Mouse (Mus musculus): Measurements from ENCODE around the gene Ndufb6.
"Not testable (repeated sequence)": the region's sequence is repeated elsewhere in the genome, so short reads cannot be mapped to it uniquely, and the experiment has no call there.

Ndufb6 gene

GRCm38 (mm10) chr4:40279276-40279900 lies at the start of gene Ndufb6:
Gene Ndufb6 (minus strand): TSS chr4:40279421.
- peak; percentile 94 for DNase-seq

GRCm38 (mm10) chr4:40327161-40327560 lies 47.9 kb upstream of the Ndufb6 start:
- no peak for DNase-seq

- DNase-seq, result no peak
These were observed 45.4 kb upstream of the Ndufb6 start for GRCm38 (mm10) chr4:40324620-40325019.

DNA sequence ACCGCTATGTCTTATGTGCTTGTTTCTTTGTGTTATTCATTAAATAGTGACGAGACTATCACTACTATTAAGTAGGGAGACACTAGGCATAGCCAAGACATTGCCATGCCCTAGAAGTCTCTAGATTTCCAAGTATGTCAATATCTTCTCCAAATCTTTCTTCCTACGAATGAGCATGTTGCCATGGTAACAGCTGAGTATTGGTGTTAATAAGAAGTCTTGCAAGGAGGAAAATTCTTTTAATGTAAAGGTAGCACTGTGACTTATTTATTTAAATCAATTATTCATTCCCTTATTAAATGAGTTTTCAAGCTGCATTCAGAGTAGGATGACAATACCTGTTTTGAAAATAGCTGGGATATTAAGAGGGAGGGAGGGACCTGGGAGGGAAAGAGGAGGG lies 38.2 kb upstream of the Ndufb6 start:
- no peak for DNase-seq

GRCm38 (mm10) chr4:40313026-40313425 lies 33.8 kb upstream of the Ndufb6 start:
- no peak for DNase-seq

DNA sequence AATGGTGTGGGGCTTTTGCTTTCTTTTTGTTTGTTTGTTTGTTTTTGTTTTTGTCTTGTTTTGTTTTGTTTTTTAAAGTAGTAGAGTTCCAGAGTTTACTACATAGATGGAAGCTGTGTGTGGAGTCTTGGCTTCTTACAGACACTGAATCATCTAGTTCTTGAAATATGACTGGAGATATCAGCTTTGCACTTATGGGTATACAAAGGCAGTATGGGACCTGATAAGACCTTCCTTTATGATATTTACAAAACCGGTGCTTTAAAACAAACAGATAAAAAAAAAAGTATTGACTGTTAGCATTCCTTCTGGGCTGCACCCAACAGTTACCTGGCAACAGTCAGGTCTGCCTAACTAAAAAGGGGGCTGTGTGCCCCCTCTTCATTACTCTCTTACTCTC lies 33.0 kb upstream of the Ndufb6 start:
- DNase-seq, result no peak

- DNase-seq, result no peak
These were observed 31.7 kb upstream of the Ndufb6 start for GRCm38 (mm10) chr4:40310796-40311383.

DNA sequence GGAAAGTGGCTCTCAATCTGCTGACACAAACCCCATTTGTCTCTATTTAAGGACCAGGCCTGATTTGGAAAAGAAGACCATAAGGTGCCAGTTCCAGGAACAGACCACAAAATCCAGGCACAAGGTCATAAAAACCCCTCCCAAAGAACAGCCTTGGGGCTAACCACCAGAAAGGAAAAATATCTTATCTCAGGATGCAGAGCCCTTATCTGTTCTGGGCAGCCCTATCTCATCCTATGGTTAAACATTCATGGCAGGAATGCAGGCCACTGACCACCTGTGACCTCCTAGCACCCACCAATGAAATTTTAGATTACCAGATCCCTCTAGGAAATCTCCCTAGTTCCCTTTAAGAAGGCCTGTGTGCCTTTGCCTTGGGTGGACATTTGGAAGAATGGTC lies 30.5 kb upstream of the Ndufb6 start:
- no peak for DNase-seq

GRCm38 (mm10) chr4:40302445-40303125 lies 23.4 kb upstream of the Ndufb6 start:
- DNase-seq, result no peak

- peak; percentile 60 for DNase-seq
These were observed 22.0 kb upstream of the Ndufb6 start for GRCm38 (mm10) chr4:40301076-40301789.

DNA sequence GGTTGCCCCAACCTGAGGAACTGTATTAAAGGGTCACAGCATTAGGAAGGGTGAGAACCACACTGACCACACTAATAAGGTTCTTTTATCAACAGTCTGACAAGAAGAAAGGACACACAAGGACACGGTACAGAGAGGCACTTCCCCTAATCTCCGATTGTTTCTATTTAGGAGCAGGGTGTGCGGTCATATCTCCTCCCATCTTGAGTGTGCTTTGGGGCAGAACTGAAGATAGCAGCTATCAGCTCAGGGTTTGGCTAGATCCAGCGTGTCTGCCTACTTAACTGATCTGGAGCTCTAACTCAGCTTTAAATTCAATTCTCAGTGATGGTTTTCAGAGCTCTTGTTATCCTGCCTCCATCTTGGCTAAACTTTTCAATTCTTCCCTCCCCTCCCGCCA lies 19.9 kb upstream of the Ndufb6 start:
- DNase-seq, result no peak

DNA sequence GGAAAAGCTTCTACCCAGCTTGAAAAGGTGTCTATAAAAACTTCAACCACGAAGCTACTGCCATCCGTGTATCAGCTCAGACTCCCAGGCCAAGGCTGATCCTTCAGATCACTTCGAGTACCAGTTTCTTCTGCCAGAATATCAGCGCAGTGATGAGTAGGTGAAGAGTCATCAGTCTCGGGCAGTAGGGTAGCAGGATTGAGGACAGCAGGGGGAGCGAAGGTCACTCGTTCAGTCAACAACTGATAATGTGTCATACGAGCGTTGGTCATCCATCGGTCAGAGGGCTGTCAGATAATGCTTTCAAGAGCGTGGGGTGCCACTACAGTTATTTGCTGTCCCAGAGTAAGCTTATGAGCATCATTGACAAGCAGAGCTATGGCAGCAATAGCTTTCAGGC lies 12.3 kb upstream of the Ndufb6 start:
- DNase-seq, result not testable (repeated sequence)

DNA sequence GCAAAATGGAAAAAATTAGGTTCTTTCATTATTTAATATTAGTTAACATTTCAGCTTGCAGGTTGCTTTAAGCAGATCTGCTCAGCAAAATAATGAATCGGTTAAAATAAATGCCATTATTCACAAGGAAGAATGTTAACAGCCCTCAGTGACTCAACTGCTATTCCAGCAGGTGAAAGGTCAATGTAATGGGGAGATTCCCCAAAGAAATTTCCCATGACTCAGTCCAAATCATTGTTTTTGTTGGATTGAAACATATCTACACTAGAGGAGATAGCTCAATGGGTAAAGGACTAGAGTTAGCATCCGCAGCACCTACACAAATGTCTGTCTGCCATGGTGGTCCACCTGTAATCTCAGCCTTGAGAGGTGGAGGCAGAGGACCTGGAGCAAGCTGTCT lies 9.8 kb upstream of the Ndufb6 start:
- no peak for DNase-seq

- no peak for DNase-seq
These were observed 8.2 kb upstream of the Ndufb6 start for GRCm38 (mm10) chr4:40287415-40287814.

DNA sequence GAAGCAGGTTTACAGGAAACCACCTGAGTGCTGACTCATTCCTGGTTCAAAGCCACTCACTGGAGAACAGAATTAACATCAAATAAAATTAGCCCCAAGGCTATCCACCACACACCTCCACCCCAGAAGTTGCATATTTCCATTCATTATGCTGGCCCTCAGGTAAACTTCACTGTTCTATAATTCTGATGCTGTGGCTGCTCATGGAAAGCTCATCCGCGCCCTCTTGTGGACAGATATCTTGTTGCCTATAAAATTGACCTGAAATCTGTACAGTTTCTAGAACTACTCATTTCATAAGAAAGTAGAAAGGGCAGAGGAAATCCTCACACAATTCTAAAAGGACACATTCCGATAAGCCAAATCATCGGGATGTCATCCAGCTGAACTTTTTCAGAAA lies 6.4 kb upstream of the Ndufb6 start:
- DNase-seq, result peak; percentile 39

DNA sequence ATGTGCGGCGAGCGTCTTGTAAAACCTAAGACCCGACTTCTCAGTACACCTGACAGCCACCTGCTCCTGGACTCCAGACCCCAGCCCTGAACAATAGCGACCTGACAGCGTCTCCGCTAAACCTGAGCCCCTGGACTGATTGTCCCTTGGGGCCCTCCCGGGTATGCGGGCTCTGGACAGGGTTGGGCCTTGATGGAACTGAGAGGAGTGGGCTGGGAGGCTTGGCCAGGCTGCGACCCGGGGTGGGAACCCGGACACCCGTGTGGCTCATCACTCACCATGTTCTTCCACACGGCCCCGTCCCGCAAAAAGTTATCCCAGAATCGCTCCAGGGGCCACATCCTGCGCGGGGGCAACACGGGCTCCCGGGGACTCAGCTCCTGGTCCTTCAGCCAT lies 343 bp downstream of the Ndufb6 start:
- DNase-seq, result no peak

GRCm38 (mm10) chr4:40269430-40270032 lies 9.7 kb downstream of the Ndufb6 start, which contains the start of the genes Smim27 and Topors:
Gene Smim27 (plus strand): TSS chr4:40269579.
Gene Topors (minus strand): TSS chr4:40269850.
- peak; percentile 89 for DNase-seq

DNA sequence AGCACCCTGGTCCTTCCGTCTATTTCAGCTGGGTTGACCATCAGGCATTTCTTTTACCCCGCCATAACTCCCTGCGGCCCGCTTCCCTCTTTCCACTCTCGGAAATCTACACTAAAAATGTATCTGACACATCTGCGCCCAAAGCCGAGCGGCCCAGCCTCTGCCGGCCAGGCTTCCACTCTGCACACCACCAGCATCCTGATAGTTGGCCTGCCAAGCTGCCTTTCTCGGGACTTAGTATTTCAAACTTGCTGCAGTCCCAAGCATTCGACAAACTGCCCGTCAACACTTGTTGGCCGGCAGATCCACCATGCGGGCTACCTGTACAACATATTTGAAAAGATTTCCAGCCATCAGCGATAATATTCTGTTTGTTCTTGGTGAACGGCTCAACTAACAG lies 10.4 kb downstream of the Ndufb6 start:
- DNase-seq, result no peak

DNA sequence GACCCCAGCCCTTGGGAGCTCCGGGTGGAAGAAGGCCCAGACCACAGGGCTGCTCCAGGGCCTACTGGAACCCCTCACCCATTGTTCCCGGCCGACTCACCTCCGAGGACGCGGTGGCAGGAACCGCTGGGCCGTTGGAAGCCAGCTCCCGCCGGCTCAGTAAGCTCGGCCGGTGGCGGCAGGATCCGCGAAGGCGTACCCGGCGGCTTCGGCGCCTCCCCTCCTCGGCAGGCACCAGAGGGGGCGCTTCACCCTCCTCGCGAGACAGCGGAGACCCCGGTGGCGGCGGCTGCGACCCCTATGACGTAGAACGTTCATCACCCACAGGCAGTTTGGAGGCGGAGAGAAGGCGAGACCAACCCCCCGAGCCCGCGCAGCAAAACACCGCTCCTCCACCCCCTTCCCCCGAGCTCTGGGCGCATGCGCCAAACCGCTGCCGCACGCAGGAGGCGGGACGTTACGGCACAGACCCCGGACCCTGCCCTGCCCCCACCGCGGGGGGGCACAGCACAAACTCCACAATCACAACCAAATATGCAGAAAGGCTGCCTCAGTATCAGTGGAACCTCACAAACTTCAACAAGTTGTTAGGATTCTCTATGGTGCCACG lies 10.9 kb downstream of the Ndufb6 start:
- DNase-seq, result peak; percentile 79

DNA sequence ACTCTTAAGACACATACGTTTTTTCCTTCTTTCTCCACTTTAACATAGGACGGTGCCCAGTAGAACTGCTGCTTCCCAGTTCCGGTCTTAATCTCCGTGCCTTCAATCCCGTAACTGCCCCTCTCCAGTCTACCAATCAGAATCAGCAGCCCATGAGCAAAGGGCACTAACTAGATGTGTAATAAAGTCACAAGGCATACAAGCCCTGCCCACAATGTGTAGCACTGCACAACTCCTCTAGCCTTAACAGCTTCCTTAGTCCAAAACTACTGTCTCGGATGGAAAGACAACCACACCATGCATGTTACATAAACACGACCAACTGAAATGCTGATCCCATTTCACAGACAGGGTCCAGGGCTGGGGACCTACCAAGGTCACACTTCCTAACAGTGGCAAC lies 11.5 kb downstream of the Ndufb6 start:
- peak; percentile 11 for DNase-seq

DNA sequence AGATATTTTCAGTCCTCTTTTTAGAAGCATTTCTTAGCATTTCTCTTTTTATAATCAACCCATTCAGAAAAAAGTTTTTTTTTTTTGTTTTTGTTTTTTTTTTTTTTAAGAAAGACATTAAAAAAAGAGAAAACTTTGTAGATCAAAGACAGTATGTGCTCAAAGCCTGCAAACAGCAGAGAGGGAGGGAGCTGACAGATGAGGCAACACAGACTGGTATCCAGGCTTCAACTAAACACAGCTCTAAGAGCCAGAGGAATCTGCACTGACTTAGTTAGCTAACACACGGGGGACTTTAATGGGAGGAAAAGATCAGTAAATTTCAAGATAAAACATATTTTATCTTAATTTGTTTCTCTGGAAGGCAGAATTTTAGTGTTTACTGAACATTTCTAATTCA lies 14.9 kb downstream of the Ndufb6 start:
- no peak for DNase-seq

- no peak for DNase-seq
These were observed 24.7 kb downstream of the Ndufb6 start for GRCm38 (mm10) chr4:40254385-40255103.
